Mouse (Mus musculus) hindbrain, embryonic 14.5 days (tissue): ENCODE data around the gene Zbtb7b. TPM values are rescaled to one million over a fixed set of nuclear protein-coding genes. Genes with fewer than 3 reads are reported as not detected.
A peak's percentile ranks its signal among the peaks of the same experiment; 100 is the strongest.

ENCODE experiments used
- ATAC-seq: fragments of 200-750 bp; cut with Nextera tagmentation; 2 replicates; pipeline ENCODE4 v1.8.0; 2017; ENCODE audit warnings: moderate number of reproducible peaks, mild to moderate bottlenecking, moderate TSS enrichment, moderate library complexity; ENCODE audit not compliant: low FRiP score
- DNase-seq: peaks from one replicate; pipeline ENCODE4 v3.0.0-alpha.2; 2015; ENCODE audit warnings: low spot score
- H3K27ac ChIP-seq: fragments of 300-500 bp; sonication (generic); 2 replicates; pipeline ENCODE4 v1.5.1; 2014; ENCODE audit warnings: mild to moderate bottlenecking, moderate library complexity
- H3K27me3 ChIP-seq: fragments of 300-500 bp; sonication (generic); 2 replicates; pipeline ENCODE4 v1.6.1; 2014; ENCODE audit warnings: mild to moderate bottlenecking, low read length, mixed read lengths; ENCODE audit not compliant: control insufficient read depth, insufficient read depth
- H3K36me3 ChIP-seq: fragments of 300-500 bp; sonication (generic); replicated peaks from 2 replicates; pipeline ENCODE4 v1.6.1; 2014; ENCODE audit not compliant: control insufficient read depth, insufficient read depth
- H3K4me1 ChIP-seq: fragments of 300-500 bp; sonication (generic); replicated peaks from 2 replicates; pipeline ENCODE4 v1.6.1; 2014; ENCODE audit warnings: antibody characterized with exemption, low read length, mixed read lengths; ENCODE audit not compliant: control insufficient read depth, insufficient read depth
- H3K4me2 ChIP-seq: fragments of 300-500 bp; sonication (generic); replicated peaks from 2 replicates; pipeline ENCODE4 v1.6.1; 2014; ENCODE audit warnings: mild to moderate bottlenecking, moderate library complexity
- H3K4me3 ChIP-seq: fragments of 300-500 bp; sonication (generic); replicated peaks from 2 replicates; pipeline ENCODE4 v1.5.1; 2014; ENCODE audit warnings: mild to moderate bottlenecking, low read length
- H3K9ac ChIP-seq: fragments of 300-500 bp; sonication (generic); 2 replicates; pipeline ENCODE4 v1.6.1; 2014
- H3K9me3 ChIP-seq: fragments of 300-500 bp; sonication (generic); 2 replicates; pipeline ENCODE4 v1.6.1; 2016; ENCODE audit warnings: low read length; ENCODE audit not compliant: control insufficient read depth
- WGBS: fragments of 180-500 bp; shearing (Covaris S2); extraction: QIAGEN DNeasy Blood & Tissue Kit; methylation state at CpG from one replicate; pipeline ENCODE4 v1.1.7; 2014; 5-methylcytosine and 5-hydroxymethylcytosine counted together
- polyA plus RNA-seq: library from polyadenylated mRNA; unstranded; fragments of >200 nt; fragmentation: Nextera tagmentation; extraction: Ambion mirVana; gene quantifications from 2 replicates; pipeline ENCODE4 v1.2.1, GENCODE M21; 2014

The Zbtb7b gene
- polyA plus RNA-seq, 1 experiment from 2014 or later = 0.46 TPM

GRCm38 (mm10) chr3:89393605-89394004, 971 bp downstream of the Zbtb7b start:
- peak overlapping the region; percentile 40; the same call in 1 of the 2 replicates for H3K27ac ChIP-seq

GRCm38 (mm10) chr3:89392871-89393311, 1.7 kb downstream of the Zbtb7b start:
- Histone ChIP-seq H3K36me3 (no peaks in the 10 kb centered on the region), H3K4me2 (peak overlapping the region; percentile 100), H3K4me1 (peaks cover 48% of the 10 kb centered on the region), H3K4me3 (peak overlapping the region; percentile 48), H3K9me3 (no peaks in the 10 kb centered on the region), H3K9ac (peak overlapping the region; percentile 71; the same call in 1 of the 2 replicates), H3K27ac (no peak overlapping the region), H3K27me3 (peaks cover 31% of the 10 kb centered on the region)
- 2% methylated on average over 18 of the region's 24 CpGs for WGBS
- no peak for ATAC-seq
- DNase-seq = no peak

More at GRCm38 (mm10) chr3:89393605-89394004, 971 bp downstream of the Zbtb7b start:
- 0% methylated on average over 15 of the region's 15 CpGs for WGBS
- Histone ChIP-seq H3K27me3 (peaks cover 31% of the 10 kb centered on the region), H3K9me3 (no peaks in the 10 kb centered on the region), H3K4me1 (peaks cover 48% of the 10 kb centered on the region), H3K4me3 (peak overlapping the region; percentile 48), H3K9ac (peak overlapping the region; percentile 46), H3K4me2 (peak overlapping the region; percentile 100), H3K36me3 (no peaks in the 10 kb centered on the region)
- peak; percentile 89 for DNase-seq
- ATAC-seq = peak; percentile 91

DNA sequence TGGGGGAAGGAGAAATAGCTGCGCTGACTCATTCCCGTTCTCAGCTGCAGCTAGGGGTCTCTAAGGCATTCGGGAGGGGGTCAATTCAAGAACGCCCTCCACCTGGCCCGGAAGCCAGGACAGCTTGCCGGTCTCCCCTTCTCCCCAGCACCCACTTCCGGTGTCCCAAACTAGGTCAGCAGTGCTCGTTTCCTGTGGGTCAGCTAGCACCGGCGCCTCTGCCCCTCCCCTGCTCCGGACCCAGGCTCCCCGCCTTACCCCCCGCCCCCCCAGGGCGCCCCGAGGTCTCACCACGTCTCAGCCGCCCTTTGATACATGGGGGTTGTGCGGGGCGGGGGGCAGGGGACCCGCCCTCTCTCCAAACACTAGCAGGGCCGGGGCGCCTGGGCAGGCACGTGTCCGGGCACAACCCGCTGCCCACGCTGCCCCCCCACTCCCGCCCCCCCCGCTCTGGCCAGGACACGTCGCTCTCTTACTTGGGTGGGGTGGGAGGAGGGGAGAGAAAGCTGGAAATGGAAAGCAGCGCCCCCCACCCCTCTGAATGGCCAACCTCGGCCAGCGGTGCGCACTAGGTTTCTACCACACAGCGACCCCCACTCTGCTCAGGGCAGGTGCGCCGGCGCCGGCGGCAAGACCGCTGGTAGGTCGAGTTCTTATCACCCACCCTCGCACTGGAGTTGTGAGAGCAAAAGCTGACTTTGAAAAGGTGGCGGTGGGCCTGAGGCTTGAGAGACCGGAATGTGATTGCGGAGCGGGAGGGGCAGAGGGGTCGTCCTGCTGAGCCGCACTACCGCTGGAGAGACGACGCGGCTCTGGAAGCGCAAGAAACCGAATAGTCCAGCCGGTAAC, 2.7 kb downstream of the Zbtb7b start:
- Histone ChIP-seq H3K4me1 (peaks cover 48% of the 10 kb centered on the region), H3K27me3 (peaks cover 31% of the 10 kb centered on the region), H3K9ac (peak overlapping the region; percentile 71), H3K36me3 (no peaks in the 10 kb centered on the region), H3K9me3 (no peaks in the 10 kb centered on the region), H3K27ac (no peak overlapping the region), H3K4me2 (peak overlapping the region; percentile 100), H3K4me3 (peak overlapping the region; percentile 48)
- WGBS = under 1% methylated on average over 51 of the region's 56 CpGs
- DNase-seq (no peak), ATAC-seq (no peak)

DNA sequence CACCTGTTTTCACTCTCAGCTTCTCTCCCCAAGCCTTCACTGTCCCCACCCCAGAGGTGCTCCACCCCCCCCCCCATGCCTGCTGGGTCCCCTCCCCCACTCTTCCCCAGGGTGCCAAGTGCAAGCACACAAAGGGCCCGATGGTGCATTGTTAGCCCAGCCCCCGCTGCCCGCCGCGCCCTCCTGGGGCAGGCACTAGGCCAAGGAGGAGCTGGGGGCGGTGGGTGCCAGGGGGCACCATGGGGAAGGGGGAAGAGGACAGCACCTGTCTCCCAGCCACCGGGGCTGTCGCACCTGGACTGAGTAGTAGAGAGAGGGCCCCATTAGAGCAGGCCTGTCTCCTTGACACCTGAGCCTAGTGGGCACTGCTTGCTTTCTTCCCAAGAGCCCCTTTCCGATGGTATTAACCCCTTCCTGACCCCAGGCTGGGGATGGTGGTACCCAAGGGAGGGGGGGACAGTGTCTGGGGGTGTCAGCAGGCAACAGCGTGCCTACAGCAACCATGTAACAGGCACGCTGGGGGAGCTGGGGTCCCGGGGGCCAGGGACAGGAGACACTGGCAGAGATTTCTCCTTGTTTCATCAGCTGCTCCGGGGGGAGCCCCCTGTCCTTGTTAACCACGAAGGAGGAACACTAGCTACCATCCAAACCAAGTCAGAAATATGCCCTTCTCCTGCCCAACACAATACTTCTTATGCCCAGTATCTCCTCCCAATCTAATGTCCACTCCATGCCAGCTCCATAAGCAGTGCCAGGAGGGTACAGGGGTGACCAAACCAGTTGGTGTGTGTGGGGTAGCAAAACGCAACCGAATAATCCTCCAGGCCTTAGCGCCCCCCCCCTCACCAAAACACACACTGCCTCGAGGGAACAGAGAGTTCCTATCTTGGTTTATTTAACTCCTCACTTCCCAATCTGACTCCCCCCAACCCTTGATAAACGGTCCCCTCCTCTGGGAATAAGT, 3.6 kb downstream of the Zbtb7b start:
- Histone ChIP-seq H3K9me3 (no peaks in the 10 kb centered on the region), H3K9ac (peak overlapping the region; percentile 71), H3K27ac (no peak overlapping the region), H3K27me3 (peaks cover 28% of the 10 kb centered on the region), H3K4me2 (peak overlapping the region; percentile 100), H3K4me3 (peak overlapping the region; percentile 48), H3K4me1 (peaks cover 41% of the 10 kb centered on the region), H3K36me3 (no peaks in the 10 kb centered on the region)
- WGBS = 11% methylated on average over 19 of the region's 19 CpGs
- DNase-seq (no peak), ATAC-seq (no peak)

- WGBS = 69% methylated on average over 4 of the region's 5 CpGs
- Histone ChIP-seq H3K4me3 (no peak overlapping the region), H3K9me3 (no peaks in the 10 kb centered on the region), H3K4me1 (peaks cover 40% of the 10 kb centered on the region), H3K9ac (no peak overlapping the region), H3K4me2 (no peak overlapping the region), H3K36me3 (no peaks in the 10 kb centered on the region), H3K27ac (no peak overlapping the region), H3K27me3 (peaks cover 19% of the 10 kb centered on the region)
- DNase-seq (no peak), ATAC-seq (no peak)
Measured at GRCm38 (mm10) chr3:89390111-89390515, 4.5 kb downstream of the Zbtb7b start.

GRCm38 (mm10) chr3:89388901-89389740, 5.5 kb downstream of the Zbtb7b start:
- ATAC-seq (no peak), DNase-seq (peak; percentile 64)
- Histone ChIP-seq H3K9me3 (no peaks in the 10 kb centered on the region), H3K36me3 (no peaks in the 10 kb centered on the region), H3K27ac (no peak overlapping the region), H3K4me2 (no peak overlapping the region), H3K27me3 (peaks cover 9% of the 10 kb centered on the region), H3K4me1 (peaks cover 31% of the 10 kb centered on the region), H3K4me3 (no peak overlapping the region), H3K9ac (no peak overlapping the region)
- 69% methylated on average over 6 of the region's 6 CpGs for WGBS

GRCm38 (mm10) chr3:89388134-89388881, 6.3 kb downstream of the Zbtb7b start:
- Histone ChIP-seq H3K27me3 (0 out of 2 replicates have a peak, but pooled peaks cover 5% of the 10 kb centered on the region), H3K4me3 (no peak overlapping the region), H3K36me3 (no peaks in the 10 kb centered on the region), H3K27ac (no peak overlapping the region), H3K9ac (no peak overlapping the region), H3K9me3 (no peaks in the 10 kb centered on the region), H3K4me2 (no peak overlapping the region), H3K4me1 (peaks cover 26% of the 10 kb centered on the region)
- ATAC-seq (no peak), DNase-seq (no peak)
- WGBS = 71% methylated on average over 11 of the region's 11 CpGs

DNA sequence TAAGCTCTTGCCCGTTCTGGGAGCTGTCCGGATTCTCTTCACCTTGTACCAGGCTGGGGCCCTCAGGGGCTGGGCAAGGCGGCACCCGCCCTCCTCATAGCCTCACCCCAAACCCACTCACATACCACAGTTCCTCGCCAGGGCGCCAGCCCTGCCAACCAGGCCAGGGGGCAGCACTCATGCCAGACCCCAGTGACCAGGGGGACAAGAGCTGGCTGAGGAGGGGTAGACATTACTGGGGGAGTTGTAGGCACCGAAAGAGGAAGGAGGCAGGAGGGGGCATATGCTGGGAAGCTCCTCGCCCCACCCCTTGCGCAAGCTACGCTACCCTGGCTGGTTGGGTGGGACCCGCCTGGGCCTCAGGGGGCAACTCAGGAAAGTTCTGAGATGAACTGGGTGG, 6.9 kb downstream of the Zbtb7b start:
- no peaks in the 10 kb centered on the region for H3K9me3 ChIP-seq
- no peaks in the 10 kb centered on the region for H3K36me3 ChIP-seq
- H3K9ac ChIP-seq = no peak overlapping the region
- ATAC-seq (no peak), DNase-seq (no peak)
- no peak overlapping the region for H3K27ac ChIP-seq
- peaks cover 21% of the 10 kb centered on the region for H3K4me1 ChIP-seq
- H3K27me3 ChIP-seq = 0 out of 2 replicates have a peak, but pooled peaks cover 5% of the 10 kb centered on the region
- H3K4me2 ChIP-seq = no peak overlapping the region
- no peak overlapping the region for H3K4me3 ChIP-seq
- WGBS = 80% methylated on average over 11 of the region's 11 CpGs
